Mouse (Mus musculus) erythroblast, embryonic 14.5 days (primary cell): ENCODE results near the gene Akt1s1. TPM values are rescaled to one million over a fixed set of nuclear protein-coding genes. Genes with fewer than 3 reads are reported as not detected.

Experiments used
- H3K27me3 ChIP-seq: 2 replicates; pipeline ENCODE4 v1.6.1; 2012; ENCODE audit warnings: inconsistent platforms; ENCODE audit not compliant: control insufficient read depth
- H3K36me3 ChIP-seq: 2 replicates; pipeline ENCODE4 v1.6.1; 2012; ENCODE audit warnings: mild to moderate bottlenecking, inconsistent platforms; ENCODE audit not compliant: control insufficient read depth
- H3K4me1 ChIP-seq: 2 replicates; pipeline ENCODE4 v1.6.1; 2012; ENCODE audit warnings: inconsistent platforms; ENCODE audit not compliant: control insufficient read depth
- H3K4me3 ChIP-seq: replicated peaks from 2 replicates; pipeline ENCODE3; 2012; ENCODE audit warnings: moderate library complexity, mild to moderate bottlenecking, inconsistent platforms
- H3K9me3 ChIP-seq: 2 replicates; pipeline ENCODE4 v1.6.1; 2012; ENCODE audit warnings: low read length, inconsistent platforms, mixed read lengths; ENCODE audit not compliant: control insufficient read depth
- GATA1 ChIP-seq: IDR thresholded peaks from 2 replicates; pipeline ENCODE4 v1.6.1; 2012; ENCODE audit warnings: low read length, inconsistent platforms, mixed read lengths
- TAL1 ChIP-seq: IDR thresholded peaks from 3 replicates; pipeline ENCODE4 v1.6.1; 2012; ENCODE audit warnings: low read length, inconsistent platforms, mixed read lengths
- polyA plus RNA-seq: library from polyadenylated mRNA; stranded (reverse); fragments of >175 nt; gene quantifications from 2 replicates; pipeline ENCODE4 v1.2.3, GENCODE M21; 2012

The Akt1s1 gene
- polyA plus RNA-seq, 1 experiment = 33.5 TPM

GRCm38 (mm10) chr7:44838073-44838472 lies 10.7 kb upstream of the Akt1s1 start:
- Histone ChIP-seq H3K4me1 (peaks cover 21% of the 10 kb centered on the region), H3K27me3 (peaks cover 20% of the 10 kb centered on the region), H3K36me3 (peaks cover 56% of the 10 kb centered on the region), H3K4me3 (no peak overlapping the region), H3K9me3 (no peaks in the 10 kb centered on the region)
- TF ChIP-seq TAL1 = no peak
- TF ChIP-seq GATA1 = no peak

- peaks cover 30% of the 10 kb centered on the region for H3K4me1 ChIP-seq
- TF ChIP-seq TAL1 (no peak), GATA1 (no peak)
- H3K4me3 ChIP-seq = no peak overlapping the region
- H3K36me3 ChIP-seq = peaks cover 61% of the 10 kb centered on the region
- H3K9me3 ChIP-seq = no peaks in the 10 kb centered on the region
- H3K27me3 ChIP-seq = peaks cover 20% of the 10 kb centered on the region
Measured at GRCm38 (mm10) chr7:44839171-44839490, 9.7 kb upstream of the Akt1s1 start.

GRCm38 (mm10) chr7:44839491-44840191 lies 9.2 kb upstream of the Akt1s1 start:
- Histone ChIP-seq H3K9me3 (no peaks in the 10 kb centered on the region), H3K27me3 (peaks cover 20% of the 10 kb centered on the region), H3K4me3 (peak overlapping the region; percentile 30), H3K36me3 (peaks cover 64% of the 10 kb centered on the region), H3K4me1 (peaks cover 30% of the 10 kb centered on the region)
- no peak; the same call in 2 of the 3 replicates for TF ChIP-seq TAL1
- TF ChIP-seq GATA1 = no peak

- TF ChIP-seq GATA1 (no peak), TAL1 (no peak)
- no peaks in the 10 kb centered on the region for H3K9me3 ChIP-seq
- no peak overlapping the region for H3K4me3 ChIP-seq
- H3K27me3 ChIP-seq = peaks cover 20% of the 10 kb centered on the region
- H3K36me3 ChIP-seq = peaks cover 71% of the 10 kb centered on the region
- H3K4me1 ChIP-seq = peaks cover 30% of the 10 kb centered on the region
Measured at GRCm38 (mm10) chr7:44840426-44840825, 8.4 kb upstream of the Akt1s1 start.

GRCm38 (mm10) chr7:44841825-44842463 lies 6.8 kb upstream of the Akt1s1 start:
- peaks cover 31% of the 10 kb centered on the region for H3K4me1 ChIP-seq
- TF ChIP-seq TAL1 (no peak), GATA1 (no peak)
- H3K36me3 ChIP-seq = peaks cover 80% of the 10 kb centered on the region
- H3K4me3 ChIP-seq = no peak overlapping the region
- peaks cover 20% of the 10 kb centered on the region for H3K27me3 ChIP-seq
- no peaks in the 10 kb centered on the region for H3K9me3 ChIP-seq

- peaks cover 43% of the 10 kb centered on the region for H3K4me1 ChIP-seq
- H3K27me3 ChIP-seq = peaks cover 7% of the 10 kb centered on the region
- no peak overlapping the region for H3K4me3 ChIP-seq
- H3K36me3 ChIP-seq = peaks cover 75% of the 10 kb centered on the region
- no peaks in the 10 kb centered on the region for H3K9me3 ChIP-seq
- TF ChIP-seq GATA1 (no peak), TAL1 (no peak)
Measured at GRCm38 (mm10) chr7:44845006-44845405, 3.8 kb upstream of the Akt1s1 start.

- TF ChIP-seq GATA1 (no peak), TAL1 (no peak)
- no peaks in the 10 kb centered on the region for H3K27me3 ChIP-seq
- H3K36me3 ChIP-seq = peaks cover 66% of the 10 kb centered on the region
- no peak overlapping the region for H3K4me3 ChIP-seq
- H3K4me1 ChIP-seq = peaks cover 57% of the 10 kb centered on the region
- no peaks in the 10 kb centered on the region for H3K9me3 ChIP-seq
Measured at GRCm38 (mm10) chr7:44846804-44847203, 2.0 kb upstream of the Akt1s1 start.

- Histone ChIP-seq H3K4me1 (peaks cover 66% of the 10 kb centered on the region), H3K4me3 (peak overlapping the region; percentile 76), H3K27me3 (no peaks in the 10 kb centered on the region), H3K9me3 (no peaks in the 10 kb centered on the region), H3K36me3 (peaks cover 66% of the 10 kb centered on the region)
- TF ChIP-seq GATA1 (no peak), TAL1 (no peak)
Measured at GRCm38 (mm10) chr7:44847772-44848171, 1.0 kb upstream of the Akt1s1 start.

- Histone ChIP-seq H3K4me3 (peak overlapping the region; percentile 76), H3K4me1 (peaks cover 71% of the 10 kb centered on the region), H3K27me3 (no peaks in the 10 kb centered on the region), H3K36me3 (peaks cover 59% of the 10 kb centered on the region), H3K9me3 (no peaks in the 10 kb centered on the region)
- TF ChIP-seq GATA1 (no peak), TAL1 (no peak)
Measured at GRCm38 (mm10) chr7:44849416-44850111, 773 bp downstream of the Akt1s1 start.
